Mouse (Mus musculus): ENCODE measurements around the gene Pik3ca.

GRCm38 (mm10) chr3:32398175-32398538 is 686 bp downstream of the Pik3ca start:
- TF ChIP-seq CTCF (IDR thresholded peaks at IDR 0.05; ENCODE audit: control insufficient read depth, insufficient read depth, insufficient read length), result no peak
- no peak for TF ChIP-seq CEBPB (IDR thresholded peaks at IDR 0.05; ENCODE audit: low read depth)
- no peak for TF ChIP-seq MYOD1 (IDR thresholded peaks at IDR 0.05; ENCODE audit: control insufficient read depth, insufficient read length, low read depth)
- no peak for TF ChIP-seq MYOG (IDR thresholded peaks at IDR 0.05; ENCODE audit: control insufficient read depth, extremely low read depth, insufficient read length)
